Mouse (Mus musculus) G1E (cell line): ENCODE measurements around the gene Smoc2.

ENCODE experiments used
- CTCF ChIP-seq: IDR thresholded peaks from 2 replicates; pipeline ENCODE4 v1.5.1; 2012; ENCODE audit warnings: low read depth, low read length, inconsistent platforms, mixed read lengths
- GATA1 ChIP-seq: IDR thresholded peaks from 2 replicates; pipeline ENCODE4 v1.6.1; 2012; ENCODE audit warnings: borderline replicate concordance, low read length, inconsistent platforms, mixed read lengths
- TAL1 ChIP-seq: conservative IDR thresholded peaks from 2 replicates; pipeline ENCODE4 v1.6.1; 2012; ENCODE audit warnings: low read depth, low read length, inconsistent platforms, mixed read lengths

DNA sequence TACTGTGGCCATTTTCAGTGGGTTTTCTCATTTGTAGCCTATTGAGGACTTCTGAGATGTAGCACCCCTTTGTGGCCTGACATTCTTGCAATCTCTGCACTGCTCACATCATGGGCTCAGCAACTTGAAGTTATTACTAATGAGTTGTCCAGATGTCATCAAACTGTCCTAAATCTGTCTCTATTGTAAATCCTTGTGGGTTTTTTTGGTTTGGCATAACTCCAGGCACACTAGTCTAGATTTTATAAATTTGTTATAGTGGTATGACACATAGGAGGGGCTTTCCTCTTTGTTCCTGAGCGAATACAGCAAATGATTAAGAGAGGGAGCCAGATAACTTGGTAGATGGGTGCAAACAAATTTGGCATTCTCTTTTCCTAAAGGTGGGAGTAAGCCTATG is 35.0 kb downstream of the Smoc2 start:
- no peak for TF ChIP-seq CTCF
- no peak for TF ChIP-seq GATA1
- TF ChIP-seq TAL1: no peak
